Mouse (Mus musculus): ENCODE results near the gene Smarca2.

The Smarca2 gene

GRCm38 (mm10) chr19:26749427-26750137, 144.7 kb downstream of the Smarca2 start:
- DNase-seq: peak; percentile 43

GRCm38 (mm10) chr19:26752611-26753163, 147.8 kb downstream of the Smarca2 start:
- no peak for DNase-seq

- peak; percentile 42 for DNase-seq
Measured at GRCm38 (mm10) chr19:26753266-26753872, 148.5 kb downstream of the Smarca2 start.

GRCm38 (mm10) chr19:26754016-26754794, 149.4 kb downstream of the Smarca2 start:
- DNase-seq: peak; percentile 53

- no peak for DNase-seq
Measured at GRCm38 (mm10) chr19:26755991-26756390, 151.1 kb downstream of the Smarca2 start.

GRCm38 (mm10) chr19:26756399-26756798, 151.5 kb downstream of the Smarca2 start:
- DNase-seq: no peak

- DNase-seq: no peak
Measured at GRCm38 (mm10) chr19:26758156-26758555, 153.3 kb downstream of the Smarca2 start.

GRCm38 (mm10) chr19:26758620-26759019, 153.8 kb downstream of the Smarca2 start:
- DNase-seq: no peak

- DNase-seq: no peak
Measured at GRCm38 (mm10) chr19:26759295-26759694, 154.4 kb downstream of the Smarca2 start.

GRCm38 (mm10) chr19:26761257-26761656, 156.4 kb downstream of the Smarca2 start:
- DNase-seq: no peak

GRCm38 (mm10) chr19:26765483-26765882, 160.6 kb downstream of the Smarca2 start:
- DNase-seq: no peak

- DNase-seq: peak; percentile 51
Measured at GRCm38 (mm10) chr19:26767454-26767853, 162.6 kb downstream of the Smarca2 start.

- DNase-seq: no peak
Measured at GRCm38 (mm10) chr19:26767941-26768340, 163.1 kb downstream of the Smarca2 start.

GRCm38 (mm10) chr19:26768846-26769245, 164.0 kb downstream of the Smarca2 start:
- DNase-seq: no peak

GRCm38 (mm10) chr19:26769609-26770500, 165.0 kb downstream of the Smarca2 start:
- DNase-seq: no peak

- DNase-seq: no peak
Measured at GRCm38 (mm10) chr19:26770592-26770991, 165.7 kb downstream of the Smarca2 start.

- DNase-seq: no peak
Measured at GRCm38 (mm10) chr19:26772051-26772583, 167.3 kb downstream of the Smarca2 start.

GRCm38 (mm10) chr19:26776066-26777025, 171.5 kb downstream of the Smarca2 start:
- no peak for DNase-seq

GRCm38 (mm10) chr19:26778199-26778598, 173.3 kb downstream of the Smarca2 start:
- DNase-seq: no peak

- no peak for DNase-seq
Measured at GRCm38 (mm10) chr19:26781209-26781608, 176.4 kb downstream of the Smarca2 start.

GRCm38 (mm10) chr19:26788446-26788845, 183.6 kb downstream of the Smarca2 start:
- DNase-seq: no peak

Measured in cerebellum, adult 9-11 months (tissue).